Mouse (Mus musculus): ENCODE results near the gene Mapk3. TPM values are rescaled to one million over a fixed set of nuclear protein-coding genes. Genes with fewer than 3 reads are reported as not detected.
A peak's percentile ranks its signal among the peaks of the same experiment; 100 is the strongest.
"Not testable (repeated sequence)": the region's sequence is repeated elsewhere in the genome, so short reads cannot be mapped to it uniquely, and the experiment has no call there.

Mapk3 gene
- polyA plus RNA-seq, 1 experiment from 2014 or later: 56.7 TPM

GRCm38 (mm10) chr7:126776598-126777057 is 17.2 kb downstream of the Mapk3 start, which contains the start of gene Ypel3:
Gene Ypel3 (plus strand): TSS chr7:126776955.
- under 1% methylated on average over 37 of the region's 37 CpGs for WGBS
- Histone ChIP-seq H3K9ac (peak within 1 kb of the TSS; percentile 90), H3K27ac (peak within 1 kb of the TSS; percentile 86), H3K4me3 (peak within 1 kb of the TSS; percentile 80), H3K9me3 (no peaks in the 10 kb centered on the region), H3K36me3 (peaks cover 10% of the 10 kb centered on the region), H3K27me3 (no peaks in the 10 kb centered on the region), H3K4me2 (peak within 1 kb of the TSS; percentile 92), H3K4me1 (peaks cover 46% of the 10 kb centered on the region)
- ATAC-seq (ENCODE audit: insufficient number of reproducible peaks, insufficient read depth, low FRiP score, low TSS enrichment, low read depth): peak; percentile 88

DNA sequence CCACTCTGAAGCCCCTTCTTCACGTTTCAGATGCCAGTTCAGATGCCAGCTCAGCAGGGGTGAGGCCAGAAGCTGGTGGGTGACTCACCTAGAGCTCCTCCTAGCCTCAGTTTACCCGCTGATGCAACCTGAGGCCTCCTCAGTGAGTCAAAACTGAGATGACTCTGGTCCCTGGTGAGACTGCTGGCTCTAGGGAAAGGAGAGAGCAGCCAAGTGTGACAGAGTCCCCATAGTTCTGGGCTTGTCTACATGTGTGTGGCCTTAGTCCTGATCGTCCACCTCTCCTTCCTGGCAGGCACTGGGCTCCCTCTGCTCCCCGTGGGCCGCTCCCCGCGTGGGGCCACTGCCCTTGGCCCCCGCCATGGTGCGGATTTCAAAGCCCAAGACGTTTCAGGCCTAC is 18.1 kb downstream of the Mapk3 start:
- Histone ChIP-seq H3K27ac (peak overlapping the region; percentile 86), H3K27me3 (no peaks in the 10 kb centered on the region), H3K4me2 (peak overlapping the region; percentile 92), H3K4me3 (peak overlapping the region; percentile 80), H3K36me3 (peaks cover 10% of the 10 kb centered on the region), H3K9ac (peak overlapping the region; percentile 90), H3K9me3 (no peaks in the 10 kb centered on the region), H3K4me1 (peaks cover 47% of the 10 kb centered on the region)
- 44% methylated on average over 10 of the region's 10 CpGs for WGBS
- ATAC-seq (ENCODE audit: insufficient number of reproducible peaks, insufficient read depth, low FRiP score, low TSS enrichment, low read depth): no peak

- H3K4me3 ChIP-seq: no peak overlapping the region; the same call in 1 of the 2 replicates
- H3K27me3 ChIP-seq: no peaks in the 10 kb centered on the region
- no peaks in the 10 kb centered on the region for H3K9me3 ChIP-seq
- no peak overlapping the region for H3K27ac ChIP-seq
- peaks cover 10% of the 10 kb centered on the region; the same call in 1 of the 2 replicates for H3K36me3 ChIP-seq
- H3K4me1 ChIP-seq: peaks cover 47% of the 10 kb centered on the region
- H3K4me2 ChIP-seq: peak overlapping the region; percentile 92
- no peak for ATAC-seq (ENCODE audit: insufficient number of reproducible peaks, insufficient read depth, low FRiP score, low TSS enrichment, low read depth)
- peak overlapping the region; percentile 90 for H3K9ac ChIP-seq
- 79% methylated on average over 3 of the region's 3 CpGs for WGBS
Measured at GRCm38 (mm10) chr7:126778147-126778546, 18.7 kb downstream of the Mapk3 start.

- H3K27me3 ChIP-seq; H3K4me3 ChIP-seq; H3K4me2 ChIP-seq; H3K27ac ChIP-seq; H3K9me3 ChIP-seq; H3K9ac ChIP-seq; ATAC-seq (ENCODE audit: insufficient number of reproducible peaks, insufficient read depth, low FRiP score, low TSS enrichment, low read depth): not testable (repeated sequence)
- Histone ChIP-seq H3K4me1 (peaks cover 47% of the 10 kb centered on the region), H3K36me3 (peaks cover 11% of the 10 kb centered on the region)
- 92% methylated on average over 7 of the region's 7 CpGs for WGBS
Measured at GRCm38 (mm10) chr7:126779101-126779500, 19.7 kb downstream of the Mapk3 start.

- Histone ChIP-seq H3K4me2 (peak overlapping the region; percentile 87), H3K27ac (peak overlapping the region; percentile 81), H3K4me1 (peaks cover 45% of the 10 kb centered on the region), H3K27me3 (no peaks in the 10 kb centered on the region), H3K4me3 (peak overlapping the region; percentile 47), H3K36me3 (peaks cover 23% of the 10 kb centered on the region), H3K9me3 (no peaks in the 10 kb centered on the region), H3K9ac (peak overlapping the region; percentile 73)
- under 1% methylated on average over 21 of the region's 21 CpGs for WGBS
- ATAC-seq (ENCODE audit: insufficient number of reproducible peaks, insufficient read depth, low FRiP score, low TSS enrichment, low read depth): 0 out of 2 replicates have a peak, but pooled peaks have one; percentile 26
Measured at GRCm38 (mm10) chr7:126779983-126780970, 20.9 kb downstream of the Mapk3 start.

DNA sequence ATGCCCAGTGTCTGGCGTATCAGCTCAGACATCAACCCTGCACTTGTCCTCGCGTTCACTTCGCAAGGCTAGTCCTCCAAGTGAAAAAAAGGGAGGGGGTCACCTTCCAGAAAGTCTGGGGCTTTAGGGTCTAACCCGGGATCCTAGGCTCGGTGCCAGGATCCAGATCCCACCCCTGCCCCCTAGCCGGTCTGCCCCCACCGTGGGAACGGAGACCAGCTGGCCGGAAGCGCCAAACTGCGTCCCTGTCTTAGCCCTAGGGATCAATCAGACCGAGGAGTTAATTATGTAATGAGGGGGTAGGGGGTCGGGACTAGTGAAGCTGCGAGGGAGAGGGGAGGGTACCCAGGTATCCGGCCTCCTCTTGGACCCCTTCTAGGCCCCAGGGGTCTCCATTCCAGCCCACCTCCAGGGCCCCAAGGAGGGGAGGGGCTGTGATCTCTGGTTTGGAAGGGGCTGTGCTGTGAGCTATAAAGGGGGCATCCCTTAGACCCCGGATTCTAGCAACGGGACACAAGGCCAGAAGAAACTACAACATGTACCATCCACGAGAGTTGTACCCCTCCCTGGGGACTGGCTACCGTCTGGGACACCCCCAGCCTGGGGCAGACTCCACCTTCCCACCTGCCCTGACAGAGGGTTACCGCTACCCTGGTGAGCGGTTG is 21.7 kb downstream of the Mapk3 start, which contains the start of gene Tbx6:
Tbx6 (plus strand) TSS at position 513 of the 665 bp plus-strand sequence.
- H3K4me1 ChIP-seq: peaks cover 39% of the 10 kb centered on the region
- peaks cover 26% of the 10 kb centered on the region for H3K36me3 ChIP-seq
- WGBS: 7% methylated on average over 22 of the region's 22 CpGs
- H3K9ac ChIP-seq: peak within 1 kb of the TSS; percentile 73
- H3K27me3 ChIP-seq: no peaks in the 10 kb centered on the region
- no peaks in the 10 kb centered on the region for H3K9me3 ChIP-seq
- H3K27ac ChIP-seq: peak within 1 kb of the TSS; percentile 81
- H3K4me3 ChIP-seq: peak within 1 kb of the TSS; percentile 47
- H3K4me2 ChIP-seq: peak within 1 kb of the TSS; percentile 87
- no peak for ATAC-seq (ENCODE audit: insufficient number of reproducible peaks, insufficient read depth, low FRiP score, low TSS enrichment, low read depth)

GRCm38 (mm10) chr7:126781661-126782370 is 22.4 kb downstream of the Mapk3 start:
- Histone ChIP-seq H3K9me3 (no peaks in the 10 kb centered on the region), H3K27ac (no peak overlapping the region), H3K4me2 (peak overlapping the region; percentile 87), H3K9ac (peak overlapping the region; percentile 73), H3K27me3 (no peaks in the 10 kb centered on the region), H3K36me3 (peaks cover 33% of the 10 kb centered on the region), H3K4me1 (peaks cover 35% of the 10 kb centered on the region), H3K4me3 (peak overlapping the region; percentile 47)
- ATAC-seq (ENCODE audit: insufficient number of reproducible peaks, insufficient read depth, low FRiP score, low TSS enrichment, low read depth): no peak
- 35% methylated on average over 11 of the region's 11 CpGs for WGBS

DNA sequence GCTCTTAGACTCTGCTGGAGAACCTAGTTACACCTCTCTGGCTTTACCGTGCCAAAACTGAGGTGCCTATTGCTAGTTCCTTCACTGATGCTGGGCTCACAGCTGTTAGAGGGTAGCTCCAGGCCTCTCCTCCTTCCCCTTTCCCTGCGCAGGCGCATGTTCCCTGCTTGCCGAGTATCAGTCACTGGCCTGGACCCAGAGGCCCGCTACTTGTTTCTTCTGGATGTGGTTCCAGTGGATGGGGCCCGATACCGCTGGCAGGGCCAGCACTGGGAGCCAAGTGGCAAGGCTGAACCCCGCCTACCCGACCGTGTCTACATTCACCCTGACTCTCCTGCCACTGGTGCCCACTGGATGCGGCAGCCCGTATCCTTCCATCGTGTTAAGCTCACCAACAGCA is 23.3 kb downstream of the Mapk3 start:
- 86% methylated on average over 13 of the region's 13 CpGs for WGBS

GRCm38 (mm10) chr7:126784469-126784868 is 25.1 kb downstream of the Mapk3 start:
- Histone ChIP-seq H3K27me3 (no peaks in the 10 kb centered on the region), H3K4me2 (no peak overlapping the region), H3K4me3 (no peak overlapping the region), H3K36me3 (peaks cover 59% of the 10 kb centered on the region), H3K27ac (no peak overlapping the region), H3K9ac (no peak overlapping the region), H3K9me3 (no peaks in the 10 kb centered on the region), H3K4me1 (peaks cover 20% of the 10 kb centered on the region)
- 89% methylated on average over 7 of the region's 7 CpGs for WGBS
- no peak for ATAC-seq (ENCODE audit: insufficient number of reproducible peaks, insufficient read depth, low FRiP score, low TSS enrichment, low read depth)

More for the DNA sequence above, 23.3 kb downstream of the Mapk3 start:
- ATAC-seq (ENCODE audit: insufficient number of reproducible peaks, insufficient read depth, low FRiP score, low TSS enrichment, low read depth): no peak
- Histone ChIP-seq H3K27ac (no peak overlapping the region; the same call in 1 of the 2 replicates), H3K4me1 (peaks cover 29% of the 10 kb centered on the region), H3K9me3 (no peaks in the 10 kb centered on the region), H3K4me2 (no peak overlapping the region), H3K27me3 (no peaks in the 10 kb centered on the region), H3K4me3 (no peak overlapping the region), H3K36me3 (peaks cover 41% of the 10 kb centered on the region), H3K9ac (no peak overlapping the region)

DNA sequence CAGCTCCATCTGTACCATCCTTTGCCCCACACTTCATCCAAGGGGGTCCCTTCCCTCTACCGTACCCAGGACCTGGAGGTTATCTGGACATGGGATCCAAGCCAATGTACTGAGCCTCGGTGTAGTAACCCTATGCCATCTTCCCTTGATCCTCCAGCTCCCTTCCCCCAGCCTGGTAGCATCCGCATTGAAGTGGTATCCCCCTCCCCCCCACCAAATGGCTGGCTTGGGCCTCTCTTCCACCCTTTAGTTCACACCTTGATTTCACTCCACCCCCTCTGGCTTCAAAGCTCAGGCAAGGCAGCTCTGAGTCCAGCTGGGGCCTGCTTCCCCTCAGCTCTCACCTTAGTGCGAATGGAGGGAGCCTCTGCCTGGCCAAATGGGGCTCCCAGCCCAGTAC is 25.7 kb downstream of the Mapk3 start:
- H3K36me3 ChIP-seq: peaks cover 65% of the 10 kb centered on the region
- no peak overlapping the region for H3K4me3 ChIP-seq
- peaks cover 18% of the 10 kb centered on the region for H3K4me1 ChIP-seq
- H3K9ac ChIP-seq: no peak overlapping the region
- no peak overlapping the region for H3K27ac ChIP-seq
- H3K9me3 ChIP-seq: no peaks in the 10 kb centered on the region
- ATAC-seq (ENCODE audit: insufficient number of reproducible peaks, insufficient read depth, low FRiP score, low TSS enrichment, low read depth): no peak
- H3K4me2 ChIP-seq: no peak overlapping the region
- no peaks in the 10 kb centered on the region for H3K27me3 ChIP-seq
- 90% methylated on average over 4 of the region's 4 CpGs for WGBS

- 89% methylated on average over 14 of the region's 14 CpGs for WGBS
- Histone ChIP-seq H3K27ac (no peak overlapping the region), H3K9ac (no peak overlapping the region), H3K4me2 (no peak overlapping the region), H3K4me3 (no peak overlapping the region), H3K4me1 (peaks cover 21% of the 10 kb centered on the region), H3K27me3 (no peaks in the 10 kb centered on the region), H3K9me3 (no peaks in the 10 kb centered on the region), H3K36me3 (peaks cover 74% of the 10 kb centered on the region)
- ATAC-seq (ENCODE audit: insufficient number of reproducible peaks, insufficient read depth, low FRiP score, low TSS enrichment, low read depth): no peak
Measured at GRCm38 (mm10) chr7:126786142-126786541, 26.7 kb downstream of the Mapk3 start.

Measured in embryonic facial prominence, embryonic 13.5 days (tissue).